Mouse (Mus musculus) thymus, adult 2 months (tissue): ENCODE results near the gene Sh3bp4. TPM values are rescaled to one million over a fixed set of nuclear protein-coding genes. Genes with fewer than 3 reads are reported as not detected.

Experiments
- DNase-seq: peaks from one replicate; pipeline ENCODE4 v3.0.0; 2021
- H3K27ac ChIP-seq: fragments of 200-500 bp; 2 replicates; pipeline ENCODE4 v1.5.1; 2012; ENCODE audit warnings: low read length, control low read depth; ENCODE audit not compliant: control insufficient read depth, insufficient read depth
- H3K27me3 ChIP-seq: fragments of 200-500 bp; 2 replicates; pipeline ENCODE4 v1.6.1; 2012; ENCODE audit warnings: mild to moderate bottlenecking, low read length, moderate library complexity, mixed read lengths; ENCODE audit not compliant: control insufficient read depth, insufficient read depth
- H3K36me3 ChIP-seq: fragments of 200-500 bp; 2 replicates; pipeline ENCODE4 v1.6.1; 2012; ENCODE audit warnings: mild to moderate bottlenecking, low read length, moderate library complexity; ENCODE audit not compliant: control insufficient read depth, insufficient read depth
- H3K4me1 ChIP-seq: fragments of 200-500 bp; replicated peaks from 2 replicates; pipeline ENCODE4 v1.6.1; 2012; ENCODE audit warnings: low read length; ENCODE audit not compliant: control insufficient read depth, insufficient read depth
- H3K4me3 ChIP-seq: fragments of 200-500 bp; 2 replicates; pipeline ENCODE4 v1.5.1; 2012; ENCODE audit warnings: mild to moderate bottlenecking, low read length, control low read depth, moderate library complexity; ENCODE audit not compliant: control insufficient read depth, insufficient read depth
- CTCF ChIP-seq: fragments of 200-500 bp; IDR thresholded peaks from 2 replicates; pipeline ENCODE4 v1.5.1; 2012; ENCODE audit warnings: mild to moderate bottlenecking, control low read depth, low read length, moderate library complexity, borderline replicate concordance; ENCODE audit not compliant: control insufficient read depth, poor library complexity, insufficient read depth; ENCODE audit errors: extremely low read depth
- POLR2A ChIP-seq: fragments of 200-500 bp; IDR thresholded peaks from 2 replicates; pipeline ENCODE4 v1.6.1; 2012; ENCODE audit warnings: mild to moderate bottlenecking, low read length, control low read depth, moderate library complexity; ENCODE audit not compliant: control insufficient read depth, poor library complexity, insufficient read depth; ENCODE audit errors: extremely low read depth
- WGBS: fragments of 180-500 bp; shearing (Covaris S2); methylation state at CpG from one replicate; pipeline ENCODE4 v1.1.7; 2018; 5-methylcytosine and 5-hydroxymethylcytosine counted together
- polyA plus RNA-seq: library from polyadenylated mRNA; depleted of rRNA; stranded (reverse); fragments of >200 nt; gene quantifications from 2 replicates; pipeline ENCODE4 v1.2.3, GENCODE M21; 2012

Gene Sh3bp4
- polyA plus RNA-seq, 1 experiment, result 9.1 TPM

DNA sequence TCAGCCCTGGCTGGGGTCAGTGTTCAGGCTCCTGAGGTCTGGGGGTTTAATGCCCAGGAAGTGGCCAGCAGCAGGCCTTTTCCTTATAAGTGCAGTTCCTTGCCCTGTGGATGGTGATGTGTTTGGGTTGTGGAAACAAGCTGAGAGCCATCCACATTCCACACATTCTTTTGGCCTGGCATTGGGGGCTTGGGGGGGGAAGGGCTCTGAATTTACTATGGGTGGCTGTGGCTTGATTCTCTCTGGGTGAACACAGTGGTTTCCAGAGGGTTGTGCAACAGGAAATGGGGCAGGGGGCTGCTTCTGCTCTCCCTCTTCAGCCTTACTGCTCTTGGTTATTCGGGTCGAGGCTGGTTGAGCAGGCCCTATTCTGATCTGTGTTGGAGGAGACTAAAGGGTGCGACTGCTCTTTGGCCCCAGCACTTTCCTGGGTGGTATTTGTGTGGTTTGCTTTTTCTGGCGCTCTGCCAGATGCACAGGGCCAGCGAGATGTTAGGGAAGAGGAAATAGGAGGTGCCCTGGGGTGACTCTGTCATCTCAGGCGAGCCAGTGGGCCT lies 38.2 kb downstream of the Sh3bp4 start:
- no peaks in the 10 kb centered on the region for H3K27me3 ChIP-seq
- no peaks in the 10 kb centered on the region for H3K36me3 ChIP-seq
- no peak overlapping the region for H3K4me3 ChIP-seq
- DNase-seq, result no peak
- TF ChIP-seq CTCF, result no peak
- TF ChIP-seq POLR2A, result no peak
- 4% methylated on average over 6 of the region's 6 CpGs for WGBS
- H3K4me1 ChIP-seq, result peaks cover 16% of the 10 kb centered on the region
- H3K27ac ChIP-seq, result no peak overlapping the region

DNA sequence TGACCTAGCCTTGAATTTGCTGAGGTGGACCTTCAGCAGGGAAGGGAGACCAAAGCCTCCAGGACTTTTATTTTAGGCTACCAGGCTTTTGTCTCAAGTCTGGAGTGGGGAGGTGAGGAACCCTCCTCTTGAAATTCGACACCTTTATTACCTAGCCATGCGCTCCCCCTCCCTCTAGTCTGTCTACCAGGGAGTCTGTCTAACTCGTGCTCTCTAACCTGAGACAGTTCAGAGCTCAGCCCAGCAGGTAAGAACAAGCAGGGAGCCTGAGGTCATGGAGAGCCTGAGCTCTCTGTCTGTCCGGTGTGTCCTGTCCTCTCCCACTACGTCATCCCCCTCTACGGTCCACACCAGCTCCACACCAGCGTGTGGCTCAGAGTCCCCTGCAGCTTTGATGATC lies 39.6 kb downstream of the Sh3bp4 start:
- H3K36me3 ChIP-seq, result no peaks in the 10 kb centered on the region
- H3K4me1 ChIP-seq, result peaks cover 16% of the 10 kb centered on the region
- no peak for TF ChIP-seq POLR2A
- TF ChIP-seq CTCF, result no peak
- WGBS, result 90% methylated on average over 7 of the region's 7 CpGs
- DNase-seq, result no peak
- H3K4me3 ChIP-seq, result no peak overlapping the region
- no peak overlapping the region for H3K27ac ChIP-seq
- H3K27me3 ChIP-seq, result no peaks in the 10 kb centered on the region

DNA sequence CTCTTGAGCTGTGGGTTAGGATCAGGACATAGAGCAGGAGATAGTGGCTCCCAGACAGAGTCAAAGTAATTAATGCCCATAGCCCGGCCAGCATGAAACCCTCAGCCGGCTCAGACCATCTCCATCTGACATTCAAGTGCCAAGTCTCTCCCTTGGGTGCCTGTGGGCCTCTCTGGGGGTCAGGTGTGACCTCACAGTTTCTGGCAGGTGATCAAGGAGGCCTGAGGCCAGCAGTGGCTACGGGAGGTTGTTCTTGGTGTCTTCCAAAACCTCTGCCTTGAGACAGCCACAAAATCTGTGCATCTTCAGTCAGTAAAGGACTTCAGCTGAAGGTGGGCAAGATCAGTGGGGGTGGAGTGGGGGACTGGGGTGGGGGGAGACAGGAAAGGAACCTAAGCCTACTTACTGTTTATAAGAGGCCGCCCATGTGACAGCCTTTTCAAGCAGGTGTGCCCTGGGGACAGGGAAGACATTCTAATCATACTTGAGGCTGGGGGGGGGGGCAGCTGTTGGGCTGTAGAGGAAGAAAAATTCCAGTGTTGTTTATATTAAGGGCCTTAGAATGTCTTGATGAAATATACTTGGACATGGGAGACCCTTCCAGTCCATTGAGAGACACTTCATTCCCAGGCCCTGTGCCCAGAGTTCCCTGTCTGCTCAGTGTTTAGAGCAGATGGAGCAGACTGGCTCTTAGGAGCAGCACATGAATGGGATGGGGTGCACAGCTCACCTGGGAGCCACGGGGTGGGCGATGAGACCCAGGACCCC lies 40.7 kb downstream of the Sh3bp4 start:
- H3K4me1 ChIP-seq, result peaks cover 16% of the 10 kb centered on the region
- TF ChIP-seq POLR2A, result no peak
- TF ChIP-seq CTCF, result no peak
- no peak overlapping the region for H3K4me3 ChIP-seq
- no peak overlapping the region for H3K27ac ChIP-seq
- WGBS, result 95% methylated on average over 6 of the region's 6 CpGs
- H3K36me3 ChIP-seq, result no peaks in the 10 kb centered on the region
- no peak for DNase-seq
- H3K27me3 ChIP-seq, result no peaks in the 10 kb centered on the region

DNA sequence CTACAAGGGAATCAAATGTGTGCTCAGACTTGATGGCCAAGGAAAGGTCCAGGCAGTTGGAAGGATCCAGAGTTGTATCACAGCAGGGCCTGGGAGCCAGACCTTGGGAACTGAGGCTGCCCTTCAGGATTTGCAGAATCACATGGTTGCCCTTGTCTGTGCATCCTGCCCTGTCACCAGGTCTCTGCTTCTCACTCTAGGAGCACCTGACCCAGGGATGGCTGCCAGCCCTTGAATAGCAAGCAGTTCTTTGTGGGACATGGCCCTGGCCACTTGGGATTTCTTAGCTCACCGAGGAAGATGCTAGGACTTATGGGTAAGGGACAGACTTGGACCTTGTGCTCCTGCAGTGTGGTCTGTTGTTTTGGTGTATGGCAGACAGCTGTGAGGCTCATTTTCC lies 42.3 kb downstream of the Sh3bp4 start:
- no peak for TF ChIP-seq CTCF
- no peak for TF ChIP-seq POLR2A
- Histone ChIP-seq H3K27ac (no peak overlapping the region; the same call in 1 of the 2 replicates), H3K27me3 (no peaks in the 10 kb centered on the region), H3K4me1 (peaks cover 14% of the 10 kb centered on the region), H3K36me3 (no peaks in the 10 kb centered on the region), H3K4me3 (no peak overlapping the region)
- 93% methylated on average over 1 of the region's 1 CpGs for WGBS
- DNase-seq, result no peak

DNA sequence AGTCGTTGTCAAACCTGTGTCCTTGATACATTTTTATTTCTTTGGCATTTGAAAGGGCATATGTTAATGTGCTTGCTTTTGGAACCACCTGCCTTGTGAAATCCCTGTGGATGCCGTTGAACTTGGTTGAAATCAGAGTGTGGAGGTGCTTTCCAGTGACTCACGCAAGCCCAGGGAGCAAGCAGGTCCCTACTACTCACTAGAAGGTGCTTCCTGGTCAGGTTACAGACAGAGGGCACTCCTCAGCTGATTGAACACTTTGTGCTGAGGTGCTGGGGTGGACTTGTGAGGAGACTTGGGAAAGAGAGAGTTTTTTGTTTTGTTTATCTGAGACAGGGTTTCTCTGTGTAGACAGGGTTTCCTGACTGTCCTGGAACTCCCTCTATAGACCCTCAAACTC lies 43.5 kb downstream of the Sh3bp4 start:
- Histone ChIP-seq H3K4me3 (no peak overlapping the region), H3K4me1 (peaks cover 2% of the 10 kb centered on the region), H3K36me3 (no peaks in the 10 kb centered on the region), H3K27me3 (no peaks in the 10 kb centered on the region), H3K27ac (no peak overlapping the region)
- DNase-seq, result no peak
- 97% methylated on average over 3 of the region's 3 CpGs for WGBS
- TF ChIP-seq POLR2A (no peak), CTCF (no peak)

DNA sequence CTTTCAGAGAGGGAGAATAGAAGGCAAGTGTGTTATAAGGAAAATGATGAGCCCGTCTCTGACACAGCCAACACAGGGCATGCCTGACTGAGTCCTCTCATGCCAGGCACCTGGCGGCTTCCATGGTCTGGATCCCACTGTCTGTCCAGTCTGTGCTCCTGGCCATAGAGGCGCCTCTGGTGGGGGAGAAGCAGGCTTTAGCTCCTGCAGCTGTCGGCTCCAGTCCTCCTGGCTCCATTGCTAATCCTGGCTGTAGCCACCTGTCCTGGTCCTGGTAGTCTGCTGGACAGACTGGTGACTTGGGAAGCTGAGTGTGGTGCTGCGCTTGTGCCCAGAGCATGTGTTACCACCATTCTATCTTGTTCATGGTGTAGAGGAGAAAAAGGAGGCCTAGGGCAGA lies 46.8 kb downstream of the Sh3bp4 start:
- H3K27ac ChIP-seq, result no peak overlapping the region
- TF ChIP-seq POLR2A, result no peak

DNA sequence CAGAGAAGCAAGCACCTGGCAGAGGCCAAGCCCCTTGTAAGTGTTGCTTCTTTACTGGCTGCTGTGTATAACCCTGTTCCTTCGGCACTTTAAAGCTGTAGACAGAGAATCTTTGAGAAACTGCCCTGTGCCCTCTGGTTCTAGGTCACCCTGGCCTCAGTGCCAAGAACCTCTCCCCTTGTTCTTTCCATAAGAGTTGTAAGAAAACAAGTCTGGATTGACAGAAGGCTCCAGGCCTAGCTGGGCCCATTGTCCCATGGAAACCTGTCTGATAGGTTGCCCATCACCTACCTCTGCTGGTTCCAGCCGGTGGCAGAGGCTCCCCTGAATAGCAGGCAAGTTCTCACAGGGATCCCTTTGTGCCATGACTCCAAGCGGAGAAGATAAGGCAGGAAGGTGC lies 47.9 kb downstream of the Sh3bp4 start:
- H3K27ac ChIP-seq, result no peak overlapping the region
- 93% methylated on average over 3 of the region's 3 CpGs for WGBS
- H3K36me3 ChIP-seq, result no peaks in the 10 kb centered on the region
- no peaks in the 10 kb centered on the region for H3K27me3 ChIP-seq
- no peak for DNase-seq
- TF ChIP-seq CTCF (no peak), POLR2A (no peak)
- no peak overlapping the region for H3K4me3 ChIP-seq
- H3K4me1 ChIP-seq, result no peaks in the 10 kb centered on the region

More for the DNA sequence above, 46.8 kb downstream of the Sh3bp4 start:
- no peak for DNase-seq
- H3K4me3 ChIP-seq, result no peak overlapping the region
- H3K36me3 ChIP-seq, result no peaks in the 10 kb centered on the region
- no peaks in the 10 kb centered on the region for H3K4me1 ChIP-seq
- WGBS, result 95% methylated on average over 5 of the region's 5 CpGs
- no peaks in the 10 kb centered on the region for H3K27me3 ChIP-seq
